Mouse (Mus musculus) embryonic fibroblast, embryonic 13.5 days (primary cell): Measurements from ENCODE around the gene Cenpj.

ENCODE experiments used
- CTCF ChIP-seq: IDR thresholded peaks from 2 replicates; pipeline ENCODE4 v1.5.1; 2011; ENCODE audit warnings: mild to moderate bottlenecking, control low read depth, low read length, moderate library complexity, borderline replicate concordance; ENCODE audit not compliant: insufficient read depth
- POLR2A ChIP-seq: IDR thresholded peaks from 2 replicates; pipeline ENCODE4 v1.6.1; 2011; ENCODE audit warnings: low read depth, mild to moderate bottlenecking, control low read depth, low read length, moderate library complexity

GRCm38 (mm10) chr14:56512084-56512483, 63.1 kb downstream of the Cenpj start:
- TF ChIP-seq CTCF (peak; percentile 57; the same call in 1 of the 2 replicates), POLR2A (no peak)
